Mouse (Mus musculus): ENCODE measurements at regions not wholly inside any gene's neighbourhood (a gene's known extent, or its start where the extent isn't known, plus 50 kb on each side); places are given as distances from the start of the nearest gene placed in this dataset.

DNA sequence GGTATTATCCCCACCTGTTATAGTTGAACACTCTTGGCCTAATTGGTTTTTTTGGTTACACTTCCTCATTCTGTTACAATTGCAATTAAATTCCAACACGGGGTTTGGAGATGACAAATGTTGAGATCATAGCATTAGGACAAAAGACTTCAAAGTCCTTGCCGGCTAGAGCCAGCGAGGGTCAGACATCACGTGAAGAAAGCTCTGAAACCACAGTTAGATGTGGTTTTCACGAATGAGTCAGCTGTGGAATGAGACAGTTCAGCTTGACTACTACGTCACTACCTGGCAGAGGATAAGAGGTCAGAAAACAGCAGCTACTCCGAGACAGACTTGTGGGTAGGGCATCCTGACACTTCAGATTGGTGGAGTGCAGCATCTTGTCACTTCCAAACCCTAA, 55.5 kb upstream of the Trio start:
- intact Hi-C loops (cut with DNase I), result no loop called here
- no peak for DNase-seq (ENCODE audit: extremely low spot score in 1 of 2, low spot score in 2 of 2)

DNA sequence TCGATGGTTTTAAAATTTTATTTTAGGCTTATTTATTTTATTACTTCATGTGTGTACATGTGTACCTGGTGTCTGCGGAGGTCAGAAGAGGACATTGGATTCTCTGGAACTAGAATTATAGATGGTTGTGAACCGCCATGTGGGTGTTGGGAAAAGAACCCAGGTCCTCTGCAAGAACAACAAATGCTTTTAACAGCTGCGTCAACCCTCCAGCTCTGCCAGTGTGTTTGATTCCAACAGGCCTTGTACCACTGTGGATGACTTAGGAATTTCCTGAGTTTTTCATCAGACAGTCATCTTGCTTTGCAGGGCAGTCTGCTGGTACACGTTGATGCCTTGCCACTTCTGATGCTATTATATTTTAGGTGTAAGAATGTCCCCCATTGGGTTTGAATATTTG, 56.8 kb upstream of the Trio start:
- no peak for DNase-seq (ENCODE audit: extremely low spot score in 1 of 2, low spot score in 2 of 2)
- intact Hi-C loops (cut with DNase I), result no loop called here

DNA sequence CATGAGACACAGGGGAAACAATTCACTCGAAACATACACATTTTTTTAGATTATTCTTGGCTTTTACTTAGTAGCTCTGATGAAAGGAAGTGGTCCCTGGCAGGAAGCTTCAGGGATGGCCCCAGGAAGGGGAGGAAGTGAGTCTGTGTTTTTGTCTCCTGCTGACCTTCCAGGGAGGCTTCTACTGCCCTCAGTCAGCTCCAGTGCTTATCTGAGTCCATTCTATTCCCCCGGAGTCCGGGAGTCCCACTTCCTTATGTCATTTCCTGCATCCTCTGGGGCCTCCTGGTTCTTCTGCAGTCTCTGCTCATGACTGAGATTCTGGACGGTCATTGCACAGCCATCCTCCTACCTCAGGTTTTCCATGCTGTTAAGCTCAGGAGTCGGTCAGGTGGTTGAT, 80.3 kb upstream of the Trio start:
- DNase-seq (ENCODE audit: extremely low spot score in 1 of 2, low spot score in 2 of 2), result no peak
- intact Hi-C loops (cut with DNase I), result no loop called here

- DNase-seq (ENCODE audit: extremely low spot score in 1 of 2, low spot score in 2 of 2), result peak; percentile 34 to 63
- intact Hi-C loops (cut with DNase I), result no loop called here
Observed at GRCm38 (mm10) chr15:28109916-28110315, 84.3 kb upstream of the Trio start.

GRCm38 (mm10) chr15:28113491-28113890, 87.8 kb upstream of the Trio start:
- intact Hi-C loops (cut with DNase I), result no loop called here
- no peak for DNase-seq (ENCODE audit: extremely low spot score in 1 of 2, low spot score in 2 of 2)

- DNase-seq (ENCODE audit: extremely low spot score in 1 of 2, low spot score in 2 of 2), result no peak
- intact Hi-C loops (cut with DNase I), result no loop called here
Observed at GRCm38 (mm10) chr15:28114180-28114747, 88.6 kb upstream of the Trio start.

GRCm38 (mm10) chr15:28126846-28127245, 76.7 kb upstream of the Dnah5 start:
- intact Hi-C loops (cut with DNase I), result no loop called here
- DNase-seq (ENCODE audit: extremely low spot score in 1 of 2, low spot score in 2 of 2), result no peak

DNA sequence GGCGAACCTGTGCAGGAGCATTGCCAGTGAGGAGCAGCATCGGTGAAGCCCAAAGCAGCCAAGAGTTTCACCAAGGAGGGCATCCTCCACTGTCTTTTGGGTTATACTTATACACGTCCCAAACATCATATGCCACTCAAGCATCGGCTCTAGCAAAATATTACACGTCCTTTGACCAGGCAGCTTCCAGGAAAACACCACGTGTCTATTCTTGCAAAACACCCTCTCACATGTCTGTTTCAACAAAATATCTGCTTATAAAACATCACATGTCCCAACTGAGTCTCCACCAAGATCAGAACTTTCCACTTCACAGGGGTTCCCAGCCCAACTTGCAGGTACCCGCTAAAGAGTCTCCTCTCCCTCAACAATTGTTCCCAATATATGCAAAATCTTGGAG, 74.0 kb upstream of the Dnah5 start:
- no peak for DNase-seq (ENCODE audit: extremely low spot score in 1 of 2, low spot score in 2 of 2)
- intact Hi-C loops (cut with DNase I), result no loop called here

DNA sequence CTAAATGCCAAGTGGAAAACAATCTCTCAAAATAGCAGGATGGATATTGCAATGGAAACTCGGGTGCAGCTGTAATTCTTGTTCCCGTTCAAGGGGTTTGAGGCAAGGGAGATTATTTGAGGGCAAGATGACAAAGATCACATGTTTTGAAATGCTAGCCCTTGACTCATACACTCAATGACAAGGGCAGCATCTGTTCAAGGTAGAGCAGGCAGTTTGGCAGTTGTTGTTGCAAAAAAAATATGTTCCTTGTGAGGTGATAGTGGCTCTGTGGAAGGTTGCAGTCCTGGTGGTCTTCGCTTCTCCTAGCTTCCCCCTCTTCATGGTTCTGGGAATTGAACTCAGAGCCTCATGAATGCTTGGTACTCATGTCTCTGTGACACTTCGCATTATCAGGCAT, 72.0 kb upstream of the Dnah5 start:
- intact Hi-C loops (cut with DNase I), result no loop called here
- no peak for DNase-seq (ENCODE audit: extremely low spot score in 1 of 2, low spot score in 2 of 2)

DNA sequence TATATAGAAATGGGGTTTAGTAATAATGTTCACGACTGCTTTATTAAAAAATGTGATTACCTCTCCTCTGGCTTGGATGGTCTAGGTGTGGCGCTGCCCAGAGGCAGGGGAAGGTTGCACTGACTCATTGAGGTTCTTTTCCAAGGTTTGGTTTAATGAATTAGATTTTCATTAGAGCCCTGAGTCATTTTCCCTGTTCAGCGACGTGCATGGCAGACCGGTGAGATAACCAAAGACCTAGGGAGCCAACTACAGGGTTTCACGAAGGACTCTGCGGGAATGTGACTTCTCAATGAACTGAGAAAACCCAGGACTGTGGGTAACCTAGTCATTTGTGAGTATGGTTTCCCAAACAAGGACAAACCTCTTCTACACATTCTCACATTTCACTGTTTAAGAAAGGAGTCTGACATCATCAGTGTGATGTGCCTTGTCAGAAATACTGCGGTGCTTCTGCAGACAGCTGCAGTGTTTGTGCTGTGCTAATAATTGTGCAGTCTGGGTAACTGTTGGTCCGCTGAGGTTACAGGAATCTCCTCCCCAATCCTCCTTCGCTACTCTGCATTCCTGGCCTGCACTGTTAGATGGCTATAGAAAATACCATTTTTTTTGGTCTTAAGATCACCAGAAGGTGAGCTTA, 70.3 kb upstream of the Dnah5 start:
- intact Hi-C loops (cut with DNase I), result no loop called here
- no peak for DNase-seq (ENCODE audit: extremely low spot score in 1 of 2, low spot score in 2 of 2)

DNA sequence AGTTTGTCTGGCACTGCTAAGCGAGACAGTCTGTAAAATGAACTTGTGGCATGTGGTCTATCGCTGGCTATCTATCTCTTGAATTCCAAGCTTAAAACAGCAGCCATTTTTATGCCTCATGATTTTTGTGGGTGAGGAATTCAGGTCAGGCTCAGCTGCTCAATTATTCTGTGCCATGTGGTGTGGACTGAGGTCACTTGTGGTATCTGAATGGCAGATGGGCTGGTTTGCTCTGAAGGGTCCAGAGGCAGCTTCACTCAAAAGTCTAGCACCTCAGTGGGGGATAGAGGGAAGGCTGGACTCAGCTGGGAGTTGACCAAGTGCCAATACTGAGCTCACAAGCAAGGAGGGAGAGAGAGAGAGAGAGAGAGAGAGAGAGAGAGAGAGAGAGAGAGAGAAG, 69.3 kb upstream of the Dnah5 start:
- intact Hi-C loops (cut with DNase I), result no loop called here
- DNase-seq (ENCODE audit: extremely low spot score in 1 of 2, low spot score in 2 of 2), result no peak

GRCm38 (mm10) chr15:28138806-28139205, 64.7 kb upstream of the Dnah5 start:
- DNase-seq (ENCODE audit: extremely low spot score in 1 of 2, low spot score in 2 of 2), result no peak
- intact Hi-C loops (cut with DNase I), result no loop called here

GRCm38 (mm10) chr15:28140301-28140700, 63.3 kb upstream of the Dnah5 start:
- DNase-seq (ENCODE audit: extremely low spot score in 1 of 2, low spot score in 2 of 2), result no peak
- intact Hi-C loops (cut with DNase I), result no loop called here

- intact Hi-C loops (cut with DNase I), result no loop called here
- DNase-seq (ENCODE audit: extremely low spot score in 1 of 2, low spot score in 2 of 2), result no peak
Observed at GRCm38 (mm10) chr15:28141345-28141744, 62.2 kb upstream of the Dnah5 start.

GRCm38 (mm10) chr15:28144217-28144616, 59.3 kb upstream of the Dnah5 start:
- intact Hi-C loops (cut with DNase I), result no loop called here
- DNase-seq (ENCODE audit: extremely low spot score in 1 of 2, low spot score in 2 of 2), result no peak

GRCm38 (mm10) chr15:28144846-28145245, 58.7 kb upstream of the Dnah5 start:
- intact Hi-C loops (cut with DNase I), result no loop called here
- DNase-seq (ENCODE audit: extremely low spot score in 1 of 2, low spot score in 2 of 2), result no peak

GRCm38 (mm10) chr15:28151678-28152077, 51.9 kb upstream of the Dnah5 start:
- no peak for DNase-seq (ENCODE audit: extremely low spot score in 1 of 2, low spot score in 2 of 2)
- intact Hi-C loops (cut with DNase I), result no loop called here
